Mouse (Mus musculus) midbrain, embryonic 10.5 days (tissue): ENCODE results near the gene Map4k1. TPM values are rescaled to one million over a fixed set of nuclear protein-coding genes. Genes with fewer than 3 reads are reported as not detected.

ENCODE experiments used
- DNase-seq: peaks from one replicate; pipeline ENCODE4 v3.0.0-alpha.2; 2017; ENCODE audit warnings: low spot score
- H3K27ac ChIP-seq: fragments of 300-500 bp; sonication (generic); replicated peaks from 2 replicates; pipeline ENCODE4 v1.5.1; 2016; ENCODE audit warnings: mild to moderate bottlenecking
- H3K27me3 ChIP-seq: fragments of 300-500 bp; sonication (generic); 2 replicates; pipeline ENCODE4 v1.6.1; 2016; ENCODE audit warnings: low read depth, mild to moderate bottlenecking; ENCODE audit not compliant: poor library complexity, severe bottlenecking
- H3K36me3 ChIP-seq: fragments of 300-500 bp; sonication (generic); 2 replicates; pipeline ENCODE4 v1.6.1; 2016; ENCODE audit warnings: mild to moderate bottlenecking, moderate library complexity
- H3K4me1 ChIP-seq: fragments of 300-500 bp; sonication (generic); 2 replicates; pipeline ENCODE4 v1.6.1; 2016
- H3K4me3 ChIP-seq: fragments of 300-500 bp; sonication (generic); 2 replicates; pipeline ENCODE4 v1.5.1; 2016; ENCODE audit warnings: mild to moderate bottlenecking, moderate library complexity
- H3K9me3 ChIP-seq: fragments of 300-500 bp; sonication (generic); replicated peaks from 2 replicates; pipeline ENCODE4 v1.6.1; 2016; ENCODE audit warnings: mild to moderate bottlenecking
- WGBS: fragments of 180-500 bp; shearing (Covaris S2); methylation state at CpG from one replicate; pipeline ENCODE4 v1.1.7; 2016; 5-methylcytosine and 5-hydroxymethylcytosine counted together
- polyA plus RNA-seq: library from polyadenylated mRNA; unstranded; fragments of >200 nt; fragmentation: Nextera tagmentation; extraction: Ambion mirVana; gene quantifications from 2 replicates; pipeline ENCODE4 v1.2.1, GENCODE M21; 2016

Map4k1 gene
- polyA plus RNA-seq, 1 experiment from 2014 or later = 11.4 TPM

GRCm38 (mm10) chr7:28969672-28970394 lies 12.0 kb upstream of the Map4k1 start:
- Histone ChIP-seq H3K4me3 (no peak overlapping the region), H3K27ac (no peak overlapping the region), H3K4me1 (peaks cover 2% of the 10 kb centered on the region; the same call in 1 of the 2 replicates), H3K9me3 (no peaks in the 10 kb centered on the region), H3K36me3 (peaks cover 61% of the 10 kb centered on the region), H3K27me3 (no peaks in the 10 kb centered on the region)
- 85% methylated on average over 12 of the region's 12 CpGs for WGBS
- DNase-seq = no peak

- WGBS = 87% methylated on average over 7 of the region's 7 CpGs
- Histone ChIP-seq H3K27ac (no peak overlapping the region), H3K4me1 (no peaks in the 10 kb centered on the region), H3K27me3 (no peaks in the 10 kb centered on the region), H3K36me3 (peaks cover 70% of the 10 kb centered on the region), H3K4me3 (no peak overlapping the region), H3K9me3 (no peaks in the 10 kb centered on the region)
- no peak for DNase-seq
Observed at GRCm38 (mm10) chr7:28971029-28971428, 10.8 kb upstream of the Map4k1 start.

- 92% methylated on average over 6 of the region's 6 CpGs for WGBS
- peaks cover 78% of the 10 kb centered on the region for H3K36me3 ChIP-seq
- no peak for DNase-seq
Observed at GRCm38 (mm10) chr7:28971770-28972269, 10.0 kb upstream of the Map4k1 start.

GRCm38 (mm10) chr7:28972542-28972985 lies 9.3 kb upstream of the Map4k1 start:
- H3K4me1 ChIP-seq = no peaks in the 10 kb centered on the region
- H3K4me3 ChIP-seq = no peak overlapping the region
- H3K27ac ChIP-seq = no peak overlapping the region
- WGBS = 77% methylated on average over 8 of the region's 8 CpGs
- H3K36me3 ChIP-seq = peaks cover 86% of the 10 kb centered on the region
- H3K9me3 ChIP-seq = no peaks in the 10 kb centered on the region
- DNase-seq = peak; percentile 83
- H3K27me3 ChIP-seq = no peaks in the 10 kb centered on the region

More at GRCm38 (mm10) chr7:28971770-28972269, 10.0 kb upstream of the Map4k1 start:
- no peaks in the 10 kb centered on the region for H3K4me1 ChIP-seq
- no peaks in the 10 kb centered on the region for H3K27me3 ChIP-seq
- H3K27ac ChIP-seq = no peak overlapping the region
- H3K4me3 ChIP-seq = no peak overlapping the region
- H3K9me3 ChIP-seq = no peaks in the 10 kb centered on the region

- peaks cover 90% of the 10 kb centered on the region for H3K36me3 ChIP-seq
- H3K27me3 ChIP-seq = no peaks in the 10 kb centered on the region
- H3K9me3 ChIP-seq = no peaks in the 10 kb centered on the region
- H3K27ac ChIP-seq = no peak overlapping the region
- 84% methylated on average over 8 of the region's 8 CpGs for WGBS
- H3K4me3 ChIP-seq = no peak overlapping the region
- H3K4me1 ChIP-seq = no peaks in the 10 kb centered on the region
- no peak for DNase-seq
Observed at GRCm38 (mm10) chr7:28973025-28973424, 8.8 kb upstream of the Map4k1 start.

GRCm38 (mm10) chr7:28977556-28977955 lies 4.3 kb upstream of the Map4k1 start:
- H3K27me3 ChIP-seq = no peaks in the 10 kb centered on the region
- H3K4me3 ChIP-seq = no peak overlapping the region
- H3K27ac ChIP-seq = no peak overlapping the region
- DNase-seq = no peak
- no peaks in the 10 kb centered on the region for H3K9me3 ChIP-seq
- H3K4me1 ChIP-seq = peaks cover 17% of the 10 kb centered on the region
- whole genome bisulfite sequencing = 94% methylated on average over 9 of the region's 9 CpGs
- peaks cover 70% of the 10 kb centered on the region for H3K36me3 ChIP-seq

GRCm38 (mm10) chr7:28982274-28983013 lies 594 bp downstream of the Map4k1 start:
- WGBS = 17% methylated on average over 19 of the region's 19 CpGs
- DNase-seq = no peak

GRCm38 (mm10) chr7:28983141-28983564 lies 1.3 kb downstream of the Map4k1 start:
- peak overlapping the region; percentile 88 for H3K4me3 ChIP-seq
- H3K27ac ChIP-seq = peak overlapping the region; percentile 84

More at GRCm38 (mm10) chr7:28982274-28983013, 594 bp downstream of the Map4k1 start:
- H3K9me3 ChIP-seq = no peaks in the 10 kb centered on the region
- H3K27ac ChIP-seq = peak overlapping the region; percentile 84
- peaks cover 27% of the 10 kb centered on the region for H3K36me3 ChIP-seq
- no peaks in the 10 kb centered on the region for H3K27me3 ChIP-seq
- peaks cover 28% of the 10 kb centered on the region for H3K4me1 ChIP-seq
- peak overlapping the region; percentile 88 for H3K4me3 ChIP-seq

GRCm38 (mm10) chr7:28983849-28984248 lies 2.0 kb downstream of the Map4k1 start:
- peaks cover 28% of the 10 kb centered on the region for H3K4me1 ChIP-seq
- DNase-seq = no peak
- no peak overlapping the region for H3K27ac ChIP-seq
- H3K36me3 ChIP-seq = peaks cover 13% of the 10 kb centered on the region
- no peak overlapping the region for H3K4me3 ChIP-seq
- H3K9me3 ChIP-seq = no peaks in the 10 kb centered on the region
- 68% methylated on average over 4 of the region's 4 CpGs for WGBS
- H3K27me3 ChIP-seq = no peaks in the 10 kb centered on the region

More at GRCm38 (mm10) chr7:28983141-28983564, 1.3 kb downstream of the Map4k1 start:
- H3K27me3 ChIP-seq = no peaks in the 10 kb centered on the region
- H3K36me3 ChIP-seq = peaks cover 20% of the 10 kb centered on the region
- no peak for DNase-seq
- WGBS = 71% methylated on average over 11 of the region's 11 CpGs
- peaks cover 28% of the 10 kb centered on the region for H3K4me1 ChIP-seq
- no peaks in the 10 kb centered on the region for H3K9me3 ChIP-seq

- no peak for DNase-seq
- Histone ChIP-seq H3K9me3 (no peaks in the 10 kb centered on the region), H3K27ac (no peak overlapping the region), H3K4me3 (no peak overlapping the region), H3K27me3 (no peaks in the 10 kb centered on the region), H3K36me3 (peaks cover 7% of the 10 kb centered on the region), H3K4me1 (peaks cover 28% of the 10 kb centered on the region)
- WGBS = 100% methylated on average over 1 of the region's 1 CpGs
Observed at GRCm38 (mm10) chr7:28984452-28984851, 2.6 kb downstream of the Map4k1 start.

- Histone ChIP-seq H3K27me3 (no peaks in the 10 kb centered on the region), H3K9me3 (no peaks in the 10 kb centered on the region), H3K36me3 (peaks cover 2% of the 10 kb centered on the region; the same call in 1 of the 2 replicates), H3K27ac (no peak overlapping the region), H3K4me1 (peaks cover 28% of the 10 kb centered on the region), H3K4me3 (no peak overlapping the region)
- no peak for DNase-seq
- WGBS = 90% methylated on average over 7 of the region's 7 CpGs
Observed at GRCm38 (mm10) chr7:28985207-28985606, 3.4 kb downstream of the Map4k1 start.

GRCm38 (mm10) chr7:28990766-28991273 lies 9.0 kb downstream of the Map4k1 start:
- Histone ChIP-seq H3K27me3 (no peaks in the 10 kb centered on the region), H3K27ac (no peak overlapping the region), H3K36me3 (no peaks in the 10 kb centered on the region), H3K9me3 (no peaks in the 10 kb centered on the region), H3K4me3 (no peak overlapping the region), H3K4me1 (no peaks in the 10 kb centered on the region)
- DNase-seq = no peak
- WGBS = 56% methylated on average over 14 of the region's 14 CpGs
